Mouse (Mus musculus) forebrain, embryonic 14.5 days (tissue): ENCODE data around the gene Spred3. TPM values are rescaled to one million over a fixed set of nuclear protein-coding genes. Genes with fewer than 3 reads are reported as not detected.
"Not testable (repeated sequence)": the region's sequence is repeated elsewhere in the genome, so short reads cannot be mapped to it uniquely, and the experiment has no call there.

ENCODE experiments used
- ATAC-seq: fragments of 200-750 bp; cut with Nextera tagmentation; 2 replicates; pipeline ENCODE4 v1.8.0; 2017; ENCODE audit warnings: mild to moderate bottlenecking, moderate library complexity
- DNase-seq: peaks from one replicate; pipeline ENCODE4 v3.0.0-alpha.2; 2015; ENCODE audit warnings: low spot score
- H3K27ac ChIP-seq: fragments of 300-500 bp; sonication (generic); 2 replicates; pipeline ENCODE4 v1.5.1; 2014; ENCODE audit warnings: low read depth, mild to moderate bottlenecking, control low read depth, low read length, moderate library complexity
- H3K27me3 ChIP-seq: fragments of 300-500 bp; sonication (generic); replicated peaks from 2 replicates; pipeline ENCODE4 v1.6.1; 2014; ENCODE audit warnings: low read length, control low read depth, mixed read lengths; ENCODE audit not compliant: control insufficient read depth, insufficient read depth
- H3K36me3 ChIP-seq: fragments of 300-500 bp; sonication (generic); 2 replicates; pipeline ENCODE4 v1.6.1; 2014; ENCODE audit warnings: low read length, control low read depth; ENCODE audit not compliant: control insufficient read depth, insufficient read depth
- H3K4me1 ChIP-seq: fragments of 300-500 bp; sonication (generic); 2 replicates; pipeline ENCODE4 v1.6.1; 2014; ENCODE audit warnings: antibody characterized with exemption, low read length, control low read depth; ENCODE audit not compliant: control insufficient read depth, insufficient read depth
- H3K4me2 ChIP-seq: fragments of 300-500 bp; sonication (generic); 2 replicates; pipeline ENCODE4 v1.6.1; 2014; ENCODE audit warnings: mild to moderate bottlenecking, control low read depth, low read length
- H3K4me3 ChIP-seq: fragments of 300-500 bp; sonication (generic); 2 replicates; pipeline ENCODE4 v1.5.1; 2014; ENCODE audit warnings: low read depth, low read length, control low read depth
- H3K9ac ChIP-seq: fragments of 300-500 bp; sonication (generic); 2 replicates; pipeline ENCODE4 v1.6.1; 2014; ENCODE audit warnings: mild to moderate bottlenecking, low read length, control low read depth, moderate library complexity
- H3K9me3 ChIP-seq: fragments of 300-500 bp; sonication (generic); replicated peaks from 2 replicates; pipeline ENCODE4 v1.6.1; 2016; ENCODE audit warnings: low read length, control low read depth, mixed read lengths; ENCODE audit not compliant: control insufficient read depth
- WGBS: fragments of 180-500 bp; shearing (Covaris S2); extraction: QIAGEN DNeasy Blood & Tissue Kit; methylation state at CpG from one replicate; pipeline ENCODE4 v1.1.7; 2014; 5-methylcytosine and 5-hydroxymethylcytosine counted together
- polyA plus RNA-seq: library from polyadenylated mRNA; unstranded; fragments of >200 nt; fragmentation: Nextera tagmentation; extraction: Ambion mirVana; gene quantifications from 2 replicates; pipeline ENCODE4 v1.2.1, GENCODE M21; 2014

Spred3 gene
- polyA plus RNA-seq: 4.4 and 5.5 TPM in 2 replicates

DNA sequence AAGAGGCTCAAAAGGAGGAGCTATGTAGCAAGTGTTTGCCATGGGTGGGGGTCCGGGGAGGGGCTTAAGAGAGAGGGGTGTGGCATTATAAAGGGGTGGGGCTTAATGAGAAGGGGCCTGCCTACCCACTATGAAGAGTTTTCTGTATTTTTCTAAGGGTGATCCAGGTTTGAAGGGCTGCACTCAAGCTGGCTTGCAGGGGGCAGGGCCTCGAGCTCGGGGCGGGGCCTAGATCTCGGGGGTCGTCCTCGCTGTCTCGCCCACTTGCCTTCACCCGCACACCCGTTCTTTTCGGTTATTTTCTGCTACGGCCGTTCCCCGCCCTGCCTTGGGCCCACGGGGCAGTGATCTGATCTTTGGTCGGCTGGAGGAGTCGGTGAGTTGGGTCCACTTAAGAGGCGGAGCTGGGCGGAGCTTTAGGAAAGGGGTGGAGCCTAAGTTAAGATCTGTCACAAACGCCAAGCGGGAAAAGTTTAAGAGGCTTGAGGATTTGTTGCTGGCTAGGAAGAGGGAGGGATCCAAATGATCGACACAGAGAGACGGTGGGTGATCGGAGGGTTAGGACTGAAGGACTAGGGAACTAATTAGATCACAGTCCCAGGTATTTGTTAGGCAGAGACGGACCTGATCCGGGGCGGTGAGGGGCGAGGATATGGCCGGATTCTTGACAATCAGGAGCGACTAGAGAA, at the start of gene Spred3, which contains the start of gene Ggn:
Gene Spred3, minus strand, starts transcription at position 346 of the 689 bp plus-strand sequence.
Gene Ggn, plus strand, starts transcription at position 145 of the 689 bp plus-strand sequence.
- Histone ChIP-seq H3K36me3 (peaks cover 29% of the 10 kb centered on the region), H3K4me2 (peak within 1 kb of the TSS; percentile 75), H3K4me3 (peak within 1 kb of the TSS; percentile 66), H3K9me3 (no peaks in the 10 kb centered on the region), H3K9ac (peak within 1 kb of the TSS; percentile 77), H3K4me1 (peaks cover 7% of the 10 kb centered on the region; the same call in 1 of the 2 replicates), H3K27me3 (peaks cover 31% of the 10 kb centered on the region), H3K27ac (peak within 1 kb of the TSS; percentile 80)
- WGBS: 1% methylated on average over 30 of the region's 30 CpGs
- DNase-seq: peak; percentile 68
- peak; percentile 49 for ATAC-seq

DNA sequence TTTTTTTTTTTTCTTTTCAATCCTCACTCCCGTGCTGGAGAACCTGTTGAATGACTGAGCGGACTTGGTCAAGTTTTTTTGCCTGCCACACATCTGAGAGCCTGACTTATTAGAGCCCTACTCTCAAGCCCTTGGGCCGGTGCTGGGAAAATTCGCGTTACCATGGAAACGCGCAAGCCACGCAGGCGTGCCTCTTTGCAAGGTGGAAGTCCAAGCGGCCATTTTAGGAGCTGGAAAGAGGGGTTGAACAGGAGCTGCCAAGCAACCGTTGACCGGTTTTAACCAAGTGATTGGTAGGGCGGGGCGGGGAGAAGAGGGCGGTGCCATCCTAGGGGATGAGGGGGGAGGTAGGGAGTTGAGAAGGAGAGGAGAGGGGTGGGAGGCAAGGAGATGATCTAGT, 44.6 kb upstream of the Spred3 start:
- Histone ChIP-seq H3K27ac (no peak overlapping the region), H3K36me3 (no peaks in the 10 kb centered on the region), H3K4me2 (no peak overlapping the region), H3K4me1 (no peaks in the 10 kb centered on the region), H3K4me3 (no peak overlapping the region), H3K9ac (no peak overlapping the region), H3K27me3 (no peaks in the 10 kb centered on the region), H3K9me3 (no peaks in the 10 kb centered on the region)
- DNase-seq (no peak), ATAC-seq (no peak)
- WGBS: 48% methylated on average over 15 of the region's 15 CpGs

DNA sequence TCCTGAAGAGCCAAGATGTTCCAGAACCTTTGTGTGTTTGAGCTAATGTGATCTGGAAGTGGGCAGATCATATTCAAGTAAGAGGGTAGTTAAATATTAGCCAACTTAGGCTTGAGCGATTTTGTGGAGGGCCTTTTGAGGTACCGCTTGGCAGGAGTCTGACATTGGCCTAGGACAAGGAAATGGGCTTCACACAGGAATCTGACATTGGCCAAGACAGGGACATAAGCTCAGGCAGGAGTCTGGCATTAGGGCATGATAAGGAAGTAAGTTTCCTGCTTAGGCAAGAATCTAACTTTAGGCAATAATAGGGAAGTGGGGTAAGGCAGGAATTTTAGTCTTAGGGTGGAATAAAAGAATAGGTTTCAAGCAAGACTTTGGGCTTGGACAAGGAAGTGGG, 44.0 kb upstream of the Spred3 start:
- 73% methylated on average over 2 of the region's 2 CpGs for WGBS
- Histone ChIP-seq H3K9me3 (no peaks in the 10 kb centered on the region), H3K4me1 (no peaks in the 10 kb centered on the region), H3K4me2 (peak overlapping the region; percentile 44; the same call in 1 of the 2 replicates), H3K27me3 (no peaks in the 10 kb centered on the region), H3K4me3 (no peak overlapping the region), H3K27ac (no peak overlapping the region), H3K36me3 (no peaks in the 10 kb centered on the region), H3K9ac (no peak overlapping the region)
- ATAC-seq (no peak), DNase-seq (no peak)

DNA sequence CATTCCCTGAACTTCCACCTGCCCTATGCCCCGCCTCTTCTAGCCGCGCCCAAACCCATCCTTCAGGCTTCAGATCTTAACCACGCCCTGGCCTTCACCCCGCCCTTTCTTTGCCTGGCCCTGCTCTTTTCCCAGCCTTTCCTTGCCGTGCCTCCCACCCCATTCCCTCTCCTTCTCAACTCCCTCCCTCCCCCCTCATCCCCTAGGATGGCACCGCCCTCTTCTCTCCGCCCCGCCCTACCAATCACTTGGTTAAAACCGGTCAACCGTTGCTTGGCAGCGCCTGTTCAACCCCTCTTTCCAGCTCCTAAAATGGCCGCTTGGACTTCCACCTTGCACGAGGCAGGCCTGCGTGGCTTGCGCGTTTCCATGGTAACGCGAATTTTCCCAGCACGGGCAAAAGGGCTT, 43.5 kb upstream of the Spred3 start, which contains the start of gene Catsperg1:
Gene Catsperg1, minus strand, starts transcription at position 361 of the 408 bp plus-strand sequence.
- Histone ChIP-seq H3K4me3 (peak within 1 kb of the TSS; percentile 18), H3K9ac (no peak within 1 kb of the TSS), H3K4me2 (peak within 1 kb of the TSS; percentile 44), H3K9me3 (no peaks in the 10 kb centered on the region), H3K36me3 (no peaks in the 10 kb centered on the region), H3K4me1 (no peaks in the 10 kb centered on the region), H3K27me3 (no peaks in the 10 kb centered on the region), H3K27ac (no peak within 1 kb of the TSS)
- DNase-seq: peak; percentile 76
- WGBS: 2% methylated on average over 20 of the region's 20 CpGs
- ATAC-seq: peak; percentile 80

DNA sequence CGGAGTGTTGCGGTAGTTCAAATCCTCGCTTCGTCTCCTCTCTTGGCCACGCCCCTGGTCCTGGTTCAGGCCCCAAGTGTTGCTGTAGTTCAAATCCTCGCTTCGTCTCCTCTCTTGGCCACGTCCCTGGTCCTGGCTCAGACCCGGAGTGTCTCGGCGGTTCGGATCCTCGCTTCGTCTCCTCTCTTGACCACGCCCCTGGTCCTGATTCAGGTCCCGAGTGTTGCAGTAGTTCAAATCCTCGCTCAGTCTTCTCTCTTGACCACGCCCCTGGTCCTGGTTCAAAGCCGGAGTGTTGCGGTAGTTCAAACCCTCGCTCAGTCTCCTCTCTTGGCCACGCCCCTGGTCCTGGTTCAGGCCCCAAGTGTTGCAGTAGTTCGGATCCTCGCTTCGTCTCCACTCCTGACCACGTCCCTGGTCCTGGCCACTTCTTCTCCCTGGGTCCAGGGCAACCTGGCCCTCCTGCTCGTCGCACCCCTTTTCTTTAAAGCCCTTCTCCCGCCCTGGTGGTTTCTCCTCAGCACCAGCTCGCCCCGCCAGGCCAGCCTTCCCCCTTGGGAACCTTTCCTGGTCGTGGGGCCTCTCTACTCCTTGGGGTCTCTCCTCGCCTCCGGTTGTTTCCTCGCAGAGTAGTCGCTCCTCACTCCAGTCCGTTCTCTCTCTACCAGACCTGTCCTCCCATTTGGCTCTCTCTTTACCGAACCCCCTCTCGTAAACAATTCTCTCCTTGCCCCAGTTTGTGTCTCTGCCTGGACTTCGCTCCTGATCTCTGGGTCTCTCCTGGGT, 42.8 kb upstream of the Spred3 start:
- 0 out of 2 replicates have a peak, but pooled peaks have one; percentile 24 for ATAC-seq
- H3K27ac ChIP-seq, H3K36me3 ChIP-seq, H3K27me3 ChIP-seq, DNase-seq, H3K4me1 ChIP-seq, H3K9ac ChIP-seq, H3K9me3 ChIP-seq: not testable (repeated sequence)
- Histone ChIP-seq H3K4me2 (peak overlapping the region; percentile 44), H3K4me3 (0 out of 2 replicates have a peak overlapping the region, but pooled peaks have one; percentile 18)
- 16% methylated on average over 39 of the region's 40 CpGs for WGBS

DNA sequence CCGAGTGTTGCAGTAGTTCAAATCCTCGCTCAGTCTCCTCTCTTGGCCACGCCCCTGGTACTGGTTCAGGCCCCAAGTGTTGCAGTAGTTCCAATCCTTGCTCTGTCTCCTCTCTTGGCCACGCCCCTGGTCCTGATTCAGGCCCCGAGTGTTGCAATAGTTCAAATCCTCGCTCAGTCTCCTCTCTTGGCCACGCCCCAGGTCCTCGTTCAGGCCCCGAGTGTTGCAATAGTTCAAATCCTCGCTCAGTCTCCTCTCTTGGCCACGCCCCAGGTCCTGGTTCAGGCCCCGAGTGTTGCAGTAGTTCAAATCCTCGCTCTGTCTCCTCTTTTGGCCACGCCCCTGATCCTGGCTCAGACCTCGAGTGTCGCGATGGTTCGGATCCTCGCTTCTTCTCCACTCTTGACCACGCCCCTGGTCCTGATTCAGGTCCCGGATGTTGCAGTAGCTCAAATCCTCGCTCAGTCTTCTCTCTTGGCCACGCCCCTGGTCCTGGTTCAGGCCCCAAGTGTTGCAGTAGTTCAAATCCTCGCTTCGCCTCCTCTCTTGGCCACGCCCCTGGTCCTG, 42.1 kb upstream of the Spred3 start:
- H3K36me3 ChIP-seq: no peaks in the 10 kb centered on the region
- H3K4me2 ChIP-seq: no peak overlapping the region
- WGBS: 18% methylated on average over 26 of the region's 26 CpGs
- H3K4me3 ChIP-seq: no peak overlapping the region
- DNase-seq: no peak
- H3K9me3 ChIP-seq: no peaks in the 10 kb centered on the region
- no peak overlapping the region for H3K9ac ChIP-seq
- H3K27ac ChIP-seq: no peak overlapping the region
- H3K4me1 ChIP-seq: no peaks in the 10 kb centered on the region
- H3K27me3 ChIP-seq: no peaks in the 10 kb centered on the region
- ATAC-seq: no peak

DNA sequence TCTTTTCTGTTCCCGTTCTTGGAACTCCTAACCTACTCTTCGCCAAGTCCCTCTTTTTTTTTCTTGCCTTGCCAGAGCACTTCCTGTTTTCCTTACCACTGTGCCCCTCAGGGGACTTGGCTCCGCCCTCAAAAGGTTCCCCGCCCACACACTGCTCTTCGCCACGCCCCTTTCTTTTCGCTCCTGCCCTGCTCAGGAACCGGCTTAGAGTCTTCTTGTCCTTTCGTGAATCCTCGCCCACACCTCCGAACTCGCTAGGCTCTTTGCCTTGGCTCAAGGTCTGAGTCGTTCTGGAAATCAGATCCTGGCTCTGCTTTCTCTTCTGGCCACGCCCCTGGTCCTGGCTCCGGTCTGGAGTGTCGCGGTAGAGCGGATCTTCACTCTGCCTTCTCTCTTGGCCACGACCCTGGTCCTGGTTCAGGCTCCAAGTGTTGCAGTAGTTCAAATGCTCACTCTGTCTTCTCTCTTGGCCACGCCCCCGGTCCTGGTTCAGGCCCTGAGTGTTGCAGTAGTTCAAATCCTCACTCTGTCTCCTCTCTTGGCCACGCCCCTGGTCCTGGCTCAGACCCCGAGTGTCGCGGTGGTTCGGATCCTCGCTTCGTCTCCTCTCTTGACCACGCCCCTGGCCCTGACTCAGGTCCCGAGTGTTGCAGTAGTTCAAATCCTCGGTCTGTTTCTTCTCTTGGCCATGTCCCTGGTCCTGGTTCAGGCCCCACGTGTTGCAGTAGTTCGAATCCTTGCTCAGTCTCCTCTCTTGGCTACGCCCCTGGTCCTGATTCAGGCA, 41.4 kb upstream of the Spred3 start:
- Histone ChIP-seq H3K9ac (no peak overlapping the region; the same call in 1 of the 2 replicates), H3K27me3 (no peaks in the 10 kb centered on the region), H3K4me1 (no peaks in the 10 kb centered on the region), H3K27ac (no peak overlapping the region), H3K4me2 (peak overlapping the region; percentile 44), H3K4me3 (peak overlapping the region; percentile 21), H3K9me3 (no peaks in the 10 kb centered on the region), H3K36me3 (no peaks in the 10 kb centered on the region)
- peak; percentile 54; the same call in 1 of the 2 replicates for ATAC-seq
- peak; percentile 62 for DNase-seq
- WGBS: 6% methylated on average over 34 of the region's 34 CpGs

DNA sequence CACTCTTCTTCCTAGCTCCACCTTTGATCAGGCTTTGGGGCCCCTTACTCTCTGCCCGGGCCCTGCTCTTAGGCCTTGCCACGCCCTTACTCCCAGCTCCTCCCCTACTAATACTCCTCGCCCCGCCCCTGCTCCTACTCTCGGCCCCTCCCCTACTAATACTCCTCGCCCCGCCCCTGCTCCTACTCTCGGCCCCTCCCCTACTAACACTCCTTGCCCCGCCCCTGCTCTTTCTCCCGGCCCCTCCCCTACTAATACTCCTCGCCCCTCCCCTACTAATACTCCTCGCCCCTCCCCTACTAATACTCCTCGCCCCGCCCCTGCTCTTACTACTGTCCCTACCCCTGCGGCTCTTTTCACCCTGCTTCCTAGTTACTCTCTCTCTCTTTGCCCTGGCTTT, 40.8 kb upstream of the Spred3 start:
- not testable (repeated sequence) for H3K27me3 ChIP-seq, H3K9me3 ChIP-seq, H3K27ac ChIP-seq, ATAC-seq, H3K9ac ChIP-seq, DNase-seq, H3K4me1 ChIP-seq, H3K36me3 ChIP-seq
- Histone ChIP-seq H3K4me3 (peak overlapping the region; percentile 21), H3K4me2 (peak overlapping the region; percentile 44)
- WGBS: 33% methylated on average over 13 of the region's 15 CpGs
